In the genomic region with DNA sequence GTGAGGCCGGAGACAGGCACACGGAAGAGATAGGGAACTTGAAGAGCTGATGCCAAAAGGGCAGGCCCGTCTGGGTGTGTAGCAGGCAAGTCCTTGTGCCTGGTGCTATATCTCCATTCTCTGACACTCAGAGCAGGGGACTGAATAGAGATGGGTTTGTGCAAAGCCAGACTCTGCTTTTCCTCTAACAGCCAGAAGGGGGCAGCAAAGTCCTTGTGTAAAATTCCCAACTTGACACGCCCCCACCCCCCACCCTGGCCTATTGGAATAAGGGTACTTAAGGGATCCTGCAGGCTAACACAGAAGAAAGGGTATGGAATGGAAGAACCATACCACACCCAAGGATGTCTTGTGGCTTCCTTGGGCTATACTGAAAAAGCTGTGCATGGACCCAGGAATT, we compare ENCODE assay signal across 9 mouse cellular contexts. TPM values are rescaled to one million over a fixed set of nuclear protein-coding genes. Genes with fewer than 3 reads are reported as not detected.
DNase-seq lines count a peak whose midpoint lies in the region; ATAC-seq and TF ChIP-seq lines count a peak whose summit lies in the region.
"Had no signal": no experiment of that assay in that cellular context is flagged by ENCODE, and none has a peak within 500 bp of the region (broad histone marks: within the 10 kb centered on the region; RNA-seq: fewer than 3 reads in every experiment).

No protein-coding gene starts in this region.

- TF ChIP-seq RAD21 in CH12.LX (IDR thresholded peaks at IDR 0.05; ENCODE audit: low read depth, low read length): peak; percentile 88

- H3K4me1 ChIP-seq in CH12.LX (ENCODE audit: control insufficient read depth in 1 of 2, insufficient read depth in 2 of 2): peaks cover 17 to 45% of the 10 kb centered on the region in 2 experiments
- H3K4me1 ChIP-seq in heart, postnatal 0 days (ENCODE audit: control insufficient read depth, insufficient read depth): peaks cover 26% of the 10 kb centered on the region

- no peak overlapping the region for H3K27ac ChIP-seq in CH12.LX (ENCODE audit: insufficient read depth, low read depth)
- no peak overlapping the region for H3K27ac ChIP-seq in heart, postnatal 0 days (ENCODE audit: low read depth)
- H3K27ac ChIP-seq: macrophage had no signal

- peaks cover 67% of the 10 kb centered on the region for H3K27me3 ChIP-seq in CH12.LX (replicated peaks)
- peaks cover 14% of the 10 kb centered on the region; the same call in 1 of the 2 replicates for H3K27me3 ChIP-seq in heart, postnatal 0 days (ENCODE audit: control insufficient read depth, insufficient read depth, low read length)

- in situ Hi-C loops in CH12.LX (cut with MboI; ENCODE audit: low pct_ligation_motif_present, low pct_unique_long_range_greater_than_20kb, low sequenced_read_pairs): loop anchor here (5.0 kb wide), 1 partner anchor 100 kb away; no protein-coding TSS in a partner anchor

- peak; percentile 56; the same call in 1 of the 2 replicates for ATAC-seq in heart, postnatal 0 days (ENCODE audit: insufficient read depth, low read depth)
- ATAC-seq in monocyte, adult 5-6 weeks (replicated peaks; ENCODE audit: insufficient number of reproducible peaks, low FRiP score, low TSS enrichment, poor library complexity, severe bottlenecking): no peak

- H3K9ac ChIP-seq in CH12.LX (ENCODE audit: insufficient read depth, low read depth): no peak overlapping the region
- H3K9ac ChIP-seq in heart, postnatal 0 days (replicated peaks; ENCODE audit: low read depth, low read length): no peak overlapping the region

- H3K4me3 ChIP-seq in CH12.LX (replicated peaks in 1 of 3; ENCODE audit: low read depth in 2 of 3, low read length in 2 of 3, poor library complexity in 1 of 3): no peak overlapping the region
- H3K4me3 ChIP-seq in heart, postnatal 0 days (ENCODE audit: low read depth, low read length): no peak overlapping the region

- 9% methylated on average over 4 of the region's 4 CpGs for WGBS in heart, postnatal 0 days

- H3K36me3 ChIP-seq in CH12.LX (replicated peaks in 1 of 2; ENCODE audit: control insufficient read depth in 1 of 2, insufficient read depth in 1 of 2, low read length in 1 of 2): no peaks in the 10 kb centered on the region
- no peaks in the 10 kb centered on the region for H3K36me3 ChIP-seq in heart, postnatal 0 days (replicated peaks; ENCODE audit: control insufficient read depth, insufficient read depth, low read length)

- peak; percentile 73 for DNase-seq in CH12.LX (ENCODE audit: extremely low read depth)
- DNase-seq in R1 (ENCODE audit: low read depth, low spot score): peak; percentile 88
- peak; percentile 75 for DNase-seq in embryo, embryonic 10 days (ENCODE audit: low spot score)
- DNase-seq in heart, postnatal 0 days (ENCODE audit: low spot score): peak; percentile 78
- peak; percentile 67 to 69 for DNase-seq in kidney, postnatal 25 days
- DNase-seq in lung, postnatal 25 days (ENCODE audit: low spot score): peak; percentile 70
- DNase-seq in right cerebral cortex, postnatal 14 days: peak; percentile 46

- TF ChIP-seq POLR2A in CH12.LX (IDR thresholded peaks at IDR 0.05; ENCODE audit: low read depth, low read length): no peak

- H3K4me2 ChIP-seq in CH12.LX (ENCODE audit: insufficient read depth, low read depth, poor library complexity, severe bottlenecking): no peak overlapping the region
- H3K4me2 ChIP-seq in heart, postnatal 0 days (ENCODE audit: low read depth, low read length): peak overlapping the region; percentile 39; the same call in 1 of the 2 replicates

- H3K79me2 ChIP-seq in CH12.LX (replicated peaks; ENCODE audit: control insufficient read depth, extremely low read depth, insufficient read depth, poor library complexity, severe bottlenecking): no peaks in the 10 kb centered on the region

- TF ChIP-seq EP300 in CH12.LX (IDR thresholded peaks at IDR 0.05; ENCODE audit: low read length): no peak
- TF ChIP-seq EP300 in heart, postnatal 0 days (IDR thresholded peaks at IDR 0.05; ENCODE audit: low read depth): no peak

- no peaks in the 10 kb centered on the region for H3K9me3 ChIP-seq in CH12.LX (replicated peaks; ENCODE audit: low read length)
- no peaks in the 10 kb centered on the region for H3K9me3 ChIP-seq in heart, postnatal 0 days (replicated peaks; ENCODE audit: control insufficient read depth, low read length)

- TF ChIP-seq CTCF in CH12.LX (conservative IDR thresholded peaks at IDR 0.05 in 1 of 2, IDR thresholded peaks at IDR 0.05 in 1 of 2; ENCODE audit: low read depth in 2 of 2, low read length in 2 of 2): peak; percentile 81 to 92
- peak; percentile 81 for TF ChIP-seq CTCF in heart, postnatal 0 days (IDR thresholded peaks at IDR 0.05; ENCODE audit: low read depth)

- dilution Hi-C loops in CH12.LX (cut with MboI; ENCODE audit: extremely low pct_ligation_motif_present, extremely low pct_unique_long_range_greater_than_20kb, low sequenced_read_pairs): no loop called here

TF ChIP-seq in CH12.LX, 34 proteins besides CTCF, POLR2A, EP300 and RAD21:
- no peak for TF ChIP-seq PAX5 (IDR thresholded peaks at IDR 0.05; ENCODE audit: low read length)
- TF ChIP-seq MAZ (IDR thresholded peaks at IDR 0.05; ENCODE audit: low read depth, low read length): peak; percentile 75; the same call in 1 of the 2 replicates
- no peak for TF ChIP-seq MAFK (IDR thresholded peaks at IDR 0.05; ENCODE audit: insufficient replicate concordance, low read length)
- TF ChIP-seq BHLHE40 (IDR thresholded peaks at IDR 0.05; ENCODE audit: low read depth, low read length): no peak
- no peak for TF ChIP-seq USF1 (IDR thresholded peaks at IDR 0.05; ENCODE audit: low read depth, low read length)
- TF ChIP-seq TBP (conservative IDR thresholded peaks at IDR 0.05; ENCODE audit: low read depth, low read length): no peak
- TF ChIP-seq GABPA (IDR thresholded peaks at IDR 0.05; ENCODE audit: insufficient replicate concordance, low read depth, low read length): no peak
- no peak; the same call in 1 of the 2 replicates for TF ChIP-seq SIN3A (IDR thresholded peaks at IDR 0.05; ENCODE audit: low read length)
- TF ChIP-seq JUN (IDR thresholded peaks at IDR 0.05; ENCODE audit: insufficient read depth, low read depth, low read length): no peak
- peak; percentile 70 for TF ChIP-seq SMC3 (IDR thresholded peaks at IDR 0.05; ENCODE audit: low read depth, low read length)
- no peak for TF ChIP-seq IRF4 (IDR thresholded peaks at IDR 0.05; ENCODE audit: low read depth, low read length)
- TF ChIP-seq ZMIZ1 (IDR thresholded peaks at IDR 0.05; ENCODE audit: low read depth, low read length): no peak
- TF ChIP-seq UBTF (IDR thresholded peaks at IDR 0.05; ENCODE audit: low read depth, low read length): no peak
- no peak for TF ChIP-seq MAX (IDR thresholded peaks at IDR 0.05; ENCODE audit: low read length)
- TF ChIP-seq ZKSCAN1 (IDR thresholded peaks at IDR 0.05; ENCODE audit: borderline replicate concordance, low read depth, low read length): no peak
- TF ChIP-seq JUND (conservative IDR thresholded peaks at IDR 0.05; ENCODE audit: low read depth, low read length): no peak
- TF ChIP-seq POLR2AphosphoS2 (IDR thresholded peaks at IDR 0.05; ENCODE audit: low read depth, low read length): no peak
- no peak for TF ChIP-seq CHD2 (IDR thresholded peaks at IDR 0.05; ENCODE audit: low read length)
- no peak for TF ChIP-seq ETS1 (conservative IDR thresholded peaks at IDR 0.05; ENCODE audit: low read depth, low read length)
- 0 out of 2 replicates have a peak, but pooled peaks have one; percentile 15 for TF ChIP-seq NELFE (IDR thresholded peaks at IDR 0.05; ENCODE audit: low read depth, low read length)
- TF ChIP-seq CHD1 (IDR thresholded peaks at IDR 0.05; ENCODE audit: low read depth, low read length): no peak
- TF ChIP-seq USF2 (conservative IDR thresholded peaks at IDR 0.05; ENCODE audit: low read depth, low read length): no peak
- TF ChIP-seq KAT2A (IDR thresholded peaks at IDR 0.05; ENCODE audit: insufficient replicate concordance, low read length): no peak
- no peak for TF ChIP-seq RCOR1 (conservative IDR thresholded peaks at IDR 0.05; ENCODE audit: low read depth, low read length)

RNA-seq across cellular contexts. Expression of a gene that starts 22.5 kb away (rescaled TPM):
- 13.4 and 14.2 TPM in 2 replicates for total RNA-seq in CH12.LX (2012; rRNA removed)
- total RNA-seq in CH12.LX (2014; rRNA removed): 13.8 and 15.3 TPM in 2 replicates
- 13.8 and 16.1 TPM in 2 replicates for polyA plus RNA-seq in CH12.LX (2012; ENCODE audit: insufficient read length, low read depth)
- total RNA-seq in heart, postnatal 0 days (2014; rRNA removed; ENCODE audit: low replicate concordance): 3.5 and 11.0 TPM in 2 replicates
- polyA plus RNA-seq in heart, postnatal 0 days (2015; fragmentation: Nextera tagmentation; extraction: Ambion mirVana): 12.5 and 13.1 TPM in 2 replicates
- 6.8 to 12.5 TPM (median 7.3 TPM) in 3 replicates for total RNA-seq in monocyte, adult 5-6 weeks (2017)

RNA-seq across cellular contexts. Expression of a gene that starts 30.9 kb away (rescaled TPM):
- 0.08 and 0.17 TPM in 2 replicates for total RNA-seq in CH12.LX (2012; rRNA removed)
- total RNA-seq in CH12.LX (2014; rRNA removed): not detected in 2 replicates
- 0.03 TPM in 1 of 2 replicates, not detected in the other for polyA plus RNA-seq in CH12.LX (2012; ENCODE audit: insufficient read length, low read depth)
- not detected in 2 replicates for total RNA-seq in heart, postnatal 0 days (2014; rRNA removed; ENCODE audit: low replicate concordance)
- 0.11 TPM in 1 of 2 replicates, not detected in the other for polyA plus RNA-seq in heart, postnatal 0 days (2015; fragmentation: Nextera tagmentation; extraction: Ambion mirVana)
- 0.11 TPM in 1 of 3 replicates, not detected in the others for total RNA-seq in monocyte, adult 5-6 weeks (2017)
- polyA plus RNA-seq: macrophage had no signal

RNA-seq across cellular contexts. Expression of a gene that starts 39.5 kb away (rescaled TPM):
- total RNA-seq in CH12.LX (2012; rRNA removed) (0.88 and 0.89 TPM in 2 replicates), CH12.LX (2014; rRNA removed) (0.45 and 0.75 TPM in 2 replicates)
- polyA plus RNA-seq in CH12.LX (2012; ENCODE audit: insufficient read length, low read depth): 6.6 and 6.8 TPM in 2 replicates
- 7.5 and 35.0 TPM in 2 replicates for total RNA-seq in heart, postnatal 0 days (2014; rRNA removed; ENCODE audit: low replicate concordance)
- polyA plus RNA-seq in heart, postnatal 0 days (2015; fragmentation: Nextera tagmentation; extraction: Ambion mirVana): 3.7 and 5.0 TPM in 2 replicates
- 1.2 to 3.4 TPM (median 1.2 TPM) in 3 replicates for total RNA-seq in monocyte, adult 5-6 weeks (2017)
